Mouse (Mus musculus) spleen, postnatal 36 days (tissue): ENCODE data around the gene Glt28d2.
A peak's percentile ranks its signal among the peaks of the same experiment; 100 is the strongest.
"Not testable (repeated sequence)": the region's sequence is repeated elsewhere in the genome, so short reads cannot be mapped to it uniquely, and the experiment has no call there.

Source experiments
- DNase-seq, 2 experiments: peaks; one replicate each; pipeline ENCODE4 v3.0.0; 2022; ENCODE audit warnings: low spot score in 2 of 2, mixed read lengths in 1 of 2

The Glt28d2 gene

GRCm38 (mm10) chr3:85887239-85887827 lies at the start of gene Glt28d2, which contains the start of gene Gm37240:
Glt28d2 (minus strand) TSS chr3:85887516.
Gm37240 (minus strand) TSS chr3:85887518.
- peak; percentile 83 to 86 for DNase-seq

DNA sequence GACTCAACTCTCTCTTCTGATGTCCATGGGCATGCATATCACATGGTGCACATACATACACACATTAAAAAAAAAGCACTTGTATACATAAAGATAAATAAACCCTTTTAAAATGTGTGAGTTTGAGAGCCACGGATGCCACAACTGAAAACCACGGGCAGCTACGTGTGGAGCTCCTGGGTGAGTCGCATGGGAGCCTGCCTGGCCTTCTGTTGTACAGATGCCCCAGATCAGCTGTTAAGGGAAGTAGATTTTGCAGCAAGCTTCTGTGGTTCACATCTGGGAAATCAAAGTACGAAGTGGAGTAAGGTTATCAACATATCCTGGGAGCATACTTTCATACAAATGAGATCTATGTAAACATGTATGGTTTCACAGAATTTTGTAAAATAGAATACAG lies 46.3 kb upstream of the Glt28d2 start:
- DNase-seq, result no peak

- DNase-seq, result no peak
Observed at GRCm38 (mm10) chr3:85931859-85932258, 44.5 kb upstream of the Glt28d2 start.

DNA sequence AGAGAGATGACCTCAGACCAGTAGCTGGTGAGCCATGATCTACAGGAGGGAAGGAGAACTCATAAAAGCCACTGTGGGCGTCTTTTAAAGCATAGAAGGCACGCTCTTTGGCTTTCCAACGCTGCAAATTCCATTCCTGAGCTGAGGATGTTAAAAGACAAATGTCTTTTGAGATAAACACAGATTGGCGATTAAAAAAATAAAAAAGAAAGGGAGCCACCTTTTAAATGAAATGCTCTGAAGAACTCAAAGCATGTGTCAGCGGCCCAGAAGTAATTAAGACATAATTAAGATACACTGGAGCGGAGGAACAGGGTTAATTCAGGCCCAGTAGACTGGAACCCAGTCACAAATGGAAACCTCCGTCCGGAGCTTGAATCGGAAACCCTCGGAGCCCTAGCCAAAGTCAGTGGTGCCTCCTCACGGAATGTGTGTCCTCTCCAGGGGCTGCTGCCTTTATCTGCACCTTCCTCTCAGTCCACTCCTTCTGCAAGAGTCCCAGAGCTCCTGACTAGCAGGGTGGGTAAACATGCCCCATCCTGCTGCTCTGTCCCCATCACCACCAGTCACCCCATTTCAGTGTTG lies 43.4 kb upstream of the Glt28d2 start:
- DNase-seq, result no peak

DNA sequence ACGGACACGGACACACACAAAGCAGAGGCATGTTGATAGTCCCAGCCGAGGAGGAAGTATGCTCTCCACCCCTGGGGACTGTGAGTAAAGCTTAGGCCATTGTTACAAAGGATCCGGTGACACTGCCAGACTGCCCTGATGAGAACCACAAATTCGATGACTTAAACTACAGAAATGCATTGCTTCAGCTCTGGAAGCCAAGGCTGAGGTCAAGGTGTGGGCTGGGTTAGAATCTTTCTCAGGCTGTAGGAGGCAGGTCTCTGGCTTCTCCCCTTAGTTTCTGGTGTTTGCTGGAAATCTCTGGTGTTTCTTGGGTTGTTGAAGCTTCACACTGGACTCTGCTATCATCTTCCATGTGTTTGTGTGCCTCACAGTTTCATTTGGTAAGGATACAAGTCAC lies 42.4 kb upstream of the Glt28d2 start:
- DNase-seq, result no peak

GRCm38 (mm10) chr3:85928140-85928611 lies 40.9 kb upstream of the Glt28d2 start:
- no peak for DNase-seq

GRCm38 (mm10) chr3:85927296-85927695 lies 40.0 kb upstream of the Glt28d2 start:
- no peak for DNase-seq

DNA sequence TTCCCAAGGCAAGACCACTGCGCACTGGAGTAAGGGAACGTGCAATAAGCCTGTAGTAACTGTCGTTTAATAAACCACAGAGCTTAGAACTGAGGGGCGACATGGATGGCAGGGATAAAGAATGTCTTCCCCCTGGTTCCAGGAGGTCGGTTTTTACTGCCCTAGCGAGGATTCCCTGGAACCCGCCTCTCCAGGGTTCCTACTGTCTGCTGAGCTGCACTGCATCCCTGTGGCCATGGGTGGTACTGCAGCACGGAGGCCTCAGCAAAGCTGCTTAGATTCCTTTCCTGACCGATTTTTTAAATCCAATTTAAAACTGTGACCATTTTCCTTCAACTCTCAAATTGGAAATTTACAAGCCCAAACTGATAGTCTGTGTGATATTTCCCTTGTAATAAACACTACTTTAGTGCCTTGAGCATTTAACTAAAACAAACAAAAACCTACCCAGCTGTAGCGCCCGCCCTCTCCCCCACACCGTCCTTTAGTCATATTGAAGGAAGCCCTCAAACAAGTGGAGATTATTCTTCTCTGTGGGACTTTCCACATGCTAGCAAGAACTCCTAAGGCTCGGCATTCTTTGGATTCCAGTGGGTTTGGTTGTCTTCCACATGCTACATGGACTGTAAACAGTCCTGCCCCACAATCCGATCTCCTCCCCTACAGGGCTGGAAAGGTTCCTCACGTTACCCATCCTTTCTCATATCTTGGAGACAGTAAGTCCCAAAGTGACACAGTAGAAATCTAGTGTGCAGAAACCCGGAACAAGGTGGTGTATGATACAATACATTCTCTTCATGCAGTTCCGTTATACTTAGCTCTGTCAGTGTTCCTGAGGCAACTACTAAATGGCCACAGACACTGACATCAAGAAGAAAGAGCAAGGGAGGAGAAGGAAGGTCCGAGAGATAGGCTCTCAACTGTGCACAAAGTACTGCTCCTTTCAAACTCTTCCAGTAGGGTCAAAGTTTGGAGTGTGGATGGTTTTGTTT lies 36.9 kb upstream of the Glt28d2 start:
- peak; percentile 9 to 13 for DNase-seq

- no peak for DNase-seq
Observed at GRCm38 (mm10) chr3:85923343-85923742, 36.0 kb upstream of the Glt28d2 start.

- DNase-seq, result no peak
Observed at GRCm38 (mm10) chr3:85922331-85922730, 35.0 kb upstream of the Glt28d2 start.

GRCm38 (mm10) chr3:85920671-85921070 lies 33.4 kb upstream of the Glt28d2 start:
- not testable (repeated sequence) for DNase-seq

DNA sequence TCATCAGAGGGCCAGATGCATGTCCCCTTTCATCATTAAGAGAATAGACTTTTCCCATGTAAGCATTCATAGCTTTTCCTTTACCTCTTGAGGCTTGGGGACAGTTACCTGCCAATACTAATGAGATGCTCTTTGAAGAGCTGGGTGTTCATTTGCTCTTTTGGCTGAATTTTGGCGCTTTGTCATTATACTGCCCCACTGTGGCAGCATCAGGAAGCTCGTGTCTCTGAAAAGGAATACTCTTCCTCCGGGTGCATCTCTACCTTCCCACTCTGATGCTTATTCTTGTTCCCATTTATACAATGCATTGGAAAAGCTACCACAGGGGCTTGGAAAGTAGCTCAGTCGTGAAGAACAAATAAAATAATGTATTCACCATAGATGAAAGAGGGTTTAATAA lies 30.3 kb upstream of the Glt28d2 start:
- no peak for DNase-seq

- no peak for DNase-seq
Observed at GRCm38 (mm10) chr3:85914806-85915205, 27.5 kb upstream of the Glt28d2 start.

- no peak for DNase-seq
Observed at GRCm38 (mm10) chr3:85907136-85907535, 19.8 kb upstream of the Glt28d2 start.

- DNase-seq, result no peak
Observed at GRCm38 (mm10) chr3:85904371-85904770, 17.1 kb upstream of the Glt28d2 start.

DNA sequence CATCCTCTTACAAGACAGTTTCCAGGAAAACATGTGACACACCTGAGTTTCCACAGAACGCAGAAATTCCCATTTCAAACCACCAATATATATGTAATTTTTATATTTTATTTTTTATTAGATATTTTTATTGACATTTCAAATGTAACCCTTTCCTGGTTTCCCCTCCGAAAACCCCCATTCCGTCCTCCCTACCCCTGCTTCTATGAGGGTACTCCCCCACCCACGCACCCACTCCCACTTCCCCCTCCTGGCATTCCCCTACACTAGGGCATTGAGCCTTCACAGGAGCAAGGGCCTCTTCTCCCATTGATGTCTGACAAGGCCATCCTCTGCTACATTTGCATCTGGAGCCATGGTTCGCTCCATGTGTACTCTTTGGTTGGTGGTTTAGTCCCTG lies 7.7 kb upstream of the Glt28d2 start:
- peak in 1 of 2 experiments; percentile 15 for DNase-seq

GRCm38 (mm10) chr3:85891571-85891970 lies 4.3 kb upstream of the Glt28d2 start:
- no peak for DNase-seq

GRCm38 (mm10) chr3:85888221-85888671 lies 930 bp upstream of the Glt28d2 start:
- peak; percentile 20 to 27 for DNase-seq

DNA sequence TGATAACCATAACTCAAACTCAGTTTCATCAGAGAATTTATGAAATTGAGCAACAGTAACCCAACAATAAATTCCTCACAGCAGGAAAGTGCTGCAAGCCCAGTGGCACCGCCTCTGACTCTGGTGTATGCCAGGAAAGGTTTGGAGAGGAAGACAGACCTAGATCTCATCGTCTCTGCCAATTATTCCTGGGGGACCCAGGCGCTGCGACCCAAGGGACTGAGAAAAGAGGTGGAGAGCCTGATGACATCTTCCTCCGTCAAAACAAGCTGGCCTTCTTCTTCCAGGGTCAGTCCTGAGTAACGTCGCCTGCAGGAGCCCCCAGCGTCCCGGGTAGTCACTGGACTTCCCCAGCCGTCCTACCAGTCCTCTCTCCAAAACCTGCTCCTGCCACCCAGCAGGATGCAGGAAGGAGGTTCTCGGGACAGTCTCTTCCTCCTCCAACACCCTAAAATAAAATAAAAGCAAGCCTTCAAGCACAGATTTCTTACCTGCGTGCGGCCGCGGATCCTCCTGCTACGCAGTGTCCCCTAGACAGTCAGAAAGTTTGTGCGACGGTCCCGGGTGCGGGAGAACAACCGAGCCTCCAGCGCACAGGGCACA lies 579 bp downstream of the Glt28d2 start:
- DNase-seq, result no peak

GRCm38 (mm10) chr3:85885906-85886305 lies 1.4 kb downstream of the Glt28d2 start:
- DNase-seq, result no peak

- no peak for DNase-seq
Observed at GRCm38 (mm10) chr3:85880687-85881086, 6.6 kb downstream of the Glt28d2 start.

- DNase-seq, result no peak
Observed at GRCm38 (mm10) chr3:85880068-85880467, 7.2 kb downstream of the Glt28d2 start.
